Mouse (Mus musculus): ENCODE data around the gene Nbr1.
"Not testable (repeated sequence)": the region's sequence is repeated elsewhere in the genome, so short reads cannot be mapped to it uniquely, and the experiment has no call there.

The Nbr1 gene

DNA sequence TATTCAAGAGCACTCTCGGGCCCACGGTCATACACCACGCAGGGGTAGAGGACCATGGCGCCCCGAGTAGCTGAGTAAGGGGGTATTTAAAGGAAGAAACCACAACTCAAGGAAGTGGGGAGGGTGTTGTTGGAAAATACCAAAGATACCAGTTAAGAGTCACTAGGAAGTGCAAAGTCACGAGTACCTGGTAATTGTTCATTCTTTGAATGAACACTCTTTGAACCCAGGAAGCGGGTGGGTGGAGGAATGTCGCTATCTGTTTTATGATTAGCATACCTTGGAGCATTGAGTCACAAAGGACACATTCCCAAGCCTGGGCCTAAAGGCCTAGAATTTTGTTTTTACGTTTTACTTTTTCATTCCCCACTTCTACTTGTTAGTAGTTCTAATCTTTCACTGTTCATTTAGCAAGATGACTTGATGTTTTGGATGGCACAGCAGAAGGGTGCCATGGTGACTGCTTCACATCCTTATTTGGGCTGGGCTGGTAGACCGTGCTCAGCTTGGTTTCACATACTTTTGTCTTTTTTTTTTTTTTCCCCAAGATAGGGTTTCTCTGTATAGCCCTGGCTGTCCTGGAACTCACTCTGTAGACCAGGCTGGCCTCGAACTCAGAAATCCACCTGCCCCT lies 68.2 kb downstream of the Nbr1 start:
- DNase-seq (ENCODE audit: low spot score), result not testable (repeated sequence)

DNA sequence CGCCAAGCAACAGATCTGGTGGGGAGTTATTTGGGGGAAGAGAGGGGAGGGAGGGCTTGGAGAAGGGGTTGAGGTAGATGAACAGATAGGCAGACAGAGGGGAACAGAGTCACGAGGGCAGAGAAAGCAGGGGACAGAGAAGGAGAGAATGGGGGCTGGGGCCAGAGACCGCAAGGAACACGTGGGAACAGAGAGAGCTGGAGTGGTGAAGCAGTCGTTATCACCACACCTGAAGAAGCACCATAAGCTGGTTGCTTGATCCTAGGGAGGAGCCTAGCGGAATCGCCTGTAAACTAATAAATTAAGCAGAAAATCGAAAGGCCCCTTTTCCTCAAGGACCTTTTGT lies 74.7 kb downstream of the Nbr1 start:
- DNase-seq (ENCODE audit: low spot score), result no peak

DNA sequence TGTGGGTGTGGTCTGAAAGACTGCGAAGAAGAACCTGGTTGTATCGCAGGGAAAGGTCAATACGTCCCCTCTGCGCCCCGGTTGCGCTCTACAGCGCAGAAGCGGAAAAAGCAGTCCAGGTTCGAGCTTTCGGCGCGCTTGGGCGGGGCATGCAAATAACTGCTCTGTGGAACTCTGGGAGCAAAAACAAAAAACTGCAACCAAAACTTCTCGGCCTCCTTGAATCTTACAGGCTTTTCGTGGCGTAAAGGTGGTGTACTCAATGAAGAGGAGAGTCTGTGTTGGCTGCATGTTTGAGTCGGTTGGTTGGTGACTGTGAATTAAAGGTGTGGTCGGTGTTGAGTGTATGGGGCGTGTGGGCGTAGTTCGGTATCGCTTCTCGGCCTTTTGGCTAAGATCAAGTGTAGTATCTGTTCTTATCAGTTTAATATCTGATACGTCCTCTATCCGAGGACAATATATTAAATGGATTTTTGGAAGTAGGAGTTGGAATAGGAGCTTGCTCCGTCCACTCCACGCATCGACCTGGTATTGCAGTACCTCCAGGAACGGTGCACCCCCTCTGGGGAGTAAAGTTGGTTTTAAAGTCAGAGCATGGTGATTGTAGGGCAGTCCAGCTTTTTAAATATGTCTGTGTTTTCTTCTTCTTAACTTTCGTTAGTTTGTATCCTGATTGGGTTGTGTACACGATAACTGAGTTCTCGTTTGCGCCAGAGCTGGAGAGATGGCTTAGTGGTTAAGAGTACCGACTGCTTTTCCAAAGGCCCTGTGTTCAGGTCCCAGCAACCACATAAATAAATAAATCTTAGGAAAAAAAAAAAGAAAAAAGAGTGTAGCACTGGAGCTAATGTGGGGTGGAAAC lies 75.3 kb downstream of the Nbr1 start, which contains the start of gene Rdm1:
Rdm1 (plus strand) TSS at position 201 of the 862 bp plus-strand sequence.
- peak; percentile 34 for DNase-seq (ENCODE audit: low spot score)

DNA sequence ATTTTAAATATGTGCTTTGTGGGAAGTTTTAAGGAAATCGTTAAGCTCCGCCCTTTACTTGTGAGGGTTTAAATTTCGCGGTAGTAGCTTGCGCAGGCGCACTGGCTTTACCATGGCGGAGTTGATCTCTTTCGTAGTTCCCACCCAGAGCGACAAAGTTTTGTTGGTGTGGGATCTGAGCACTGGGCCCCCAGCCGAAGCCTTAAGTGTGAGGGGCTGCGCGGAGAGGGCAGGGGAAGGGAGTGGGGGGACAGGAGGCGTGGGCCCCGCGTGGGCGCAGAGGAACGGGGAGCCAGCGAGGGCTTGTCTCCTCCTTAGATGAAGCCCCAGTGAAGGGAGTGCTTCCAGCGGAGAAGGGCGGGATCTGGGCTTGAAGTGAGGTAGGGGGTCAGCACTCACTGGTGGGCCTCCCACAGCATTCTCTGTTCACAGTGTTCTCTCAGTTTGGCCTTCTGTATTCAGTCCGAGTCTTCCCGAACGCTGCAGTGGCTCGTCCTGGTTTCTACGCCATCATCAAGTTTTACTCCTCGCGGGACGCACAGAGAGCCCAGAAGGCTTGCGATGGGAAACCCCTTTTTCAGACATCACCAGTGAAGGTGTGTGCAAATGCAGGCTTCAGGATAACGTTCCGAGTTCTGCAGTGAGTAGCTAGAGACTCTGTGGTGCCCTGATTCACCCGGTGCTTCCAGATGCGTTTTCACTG lies 76.1 kb downstream of the Nbr1 start:
- peak; percentile 70 for DNase-seq (ENCODE audit: low spot score)

DNA sequence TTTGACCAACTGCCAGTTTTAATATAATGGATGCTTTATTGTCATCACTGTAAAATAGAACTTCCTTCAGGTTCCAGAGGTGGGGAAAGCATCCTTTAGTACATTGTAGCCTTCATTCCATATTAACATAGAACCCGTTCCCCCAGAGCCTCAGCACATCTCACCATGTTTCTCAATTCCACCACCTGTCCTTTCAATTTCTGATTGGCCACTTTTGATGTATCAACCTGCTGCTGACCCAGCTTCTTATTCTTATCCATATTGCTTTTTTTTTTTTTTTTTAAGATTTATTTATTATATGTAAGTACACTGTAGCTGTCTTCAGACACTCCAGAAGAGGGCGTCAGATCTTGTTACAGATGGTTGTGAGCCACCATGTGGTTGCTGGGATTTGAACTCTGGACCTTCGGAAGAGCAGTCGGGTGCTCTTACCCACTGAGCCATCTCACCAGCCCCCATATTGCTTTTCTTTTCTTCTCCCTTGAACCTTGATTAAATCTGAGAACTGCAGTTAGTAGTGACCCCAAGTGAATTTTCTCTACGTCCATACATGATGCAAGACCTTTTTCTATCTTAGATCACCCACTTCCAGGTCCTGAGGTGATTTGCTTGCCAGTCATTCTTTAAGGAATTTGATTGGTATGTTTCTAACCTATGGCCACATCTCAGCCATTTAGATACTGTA lies 76.9 kb downstream of the Nbr1 start:
- DNase-seq (ENCODE audit: low spot score), result not testable (repeated sequence)

Measured in urinary bladder, postnatal 10 days (tissue).